Mouse (Mus musculus): ENCODE results near the gene Akt1. TPM values are rescaled to one million over a fixed set of nuclear protein-coding genes. Genes with fewer than 3 reads are reported as not detected.
A peak's percentile ranks its signal among the peaks of the same experiment; 100 is the strongest.

Gene Akt1
- total and polyA plus RNA-seq, 3 experiments: 149 to 207 (median 189) TPM

- under 1% methylated on average over 55 of the region's 56 CpGs for WGBS
- intact Hi-C loops (cut with DNase I): loop anchor here (5.0 kb wide), 1 partner anchor 128 kb away; no protein-coding TSS in a partner anchor
- H3K4me3 ChIP-seq: peak within 1 kb of the TSS; percentile 60
- peak within 1 kb of the TSS; percentile 80 for H3K9ac ChIP-seq (ENCODE audit: low read depth, low read length)
- no peaks in the 10 kb centered on the region for H3K36me3 ChIP-seq (ENCODE audit: control insufficient read depth, insufficient read depth, low read length)
- H3K27ac ChIP-seq: peak within 1 kb of the TSS; percentile 97
- DNase-seq: peak; percentile 79 to 86
- no peaks in the 10 kb centered on the region for H3K79me2 ChIP-seq (replicated peaks; ENCODE audit: control insufficient read depth, insufficient read depth, low read length)
- TF ChIP-seq EP300 (IDR thresholded peaks at IDR 0.05; ENCODE audit: insufficient read depth, low read depth, low read length) (0 out of 2 replicates have a peak, but pooled peaks have one; percentile 50), CTCF (IDR thresholded peaks at IDR 0.05) (0 out of 2 replicates have a peak, but pooled peaks have one; percentile 12), POLR2A (IDR thresholded peaks at IDR 0.05; ENCODE audit: insufficient read depth, low read depth, low read length) (peak; percentile 85)
- peaks cover 14% of the 10 kb centered on the region for H3K4me1 ChIP-seq (ENCODE audit: control insufficient read depth, insufficient read depth, low read length)
- no peaks in the 10 kb centered on the region for H3K27me3 ChIP-seq (ENCODE audit: control insufficient read depth, insufficient read depth, low read length)
These were observed 54.9 kb downstream of the Akt1 start, which contains the start of gene Adssl1 for GRCm38 (mm10) chr12:112619686-112620353. Gene Adssl1, plus strand, starts transcription at chr12:112620045.

- H3K9ac ChIP-seq (ENCODE audit: low read depth, low read length): peak overlapping the region; percentile 80
- H3K79me2 ChIP-seq (replicated peaks; ENCODE audit: control insufficient read depth, insufficient read depth, low read length): no peaks in the 10 kb centered on the region
- peak; percentile 70 to 78 for DNase-seq
- peak overlapping the region; percentile 97 for H3K27ac ChIP-seq
- TF ChIP-seq EP300 (IDR thresholded peaks at IDR 0.05; ENCODE audit: insufficient read depth, low read depth, low read length): peak; percentile 70
- TF ChIP-seq CTCF (IDR thresholded peaks at IDR 0.05): no peak
- peak; percentile 92 for TF ChIP-seq POLR2A (IDR thresholded peaks at IDR 0.05; ENCODE audit: insufficient read depth, low read depth, low read length)
- peak overlapping the region; percentile 60 for H3K4me3 ChIP-seq
- H3K27me3 ChIP-seq (ENCODE audit: control insufficient read depth, insufficient read depth, low read length): no peaks in the 10 kb centered on the region
- no peaks in the 10 kb centered on the region for H3K36me3 ChIP-seq (ENCODE audit: control insufficient read depth, insufficient read depth, low read length)
- peaks cover 14% of the 10 kb centered on the region for H3K4me1 ChIP-seq (ENCODE audit: control insufficient read depth, insufficient read depth, low read length)
- intact Hi-C loops (cut with DNase I): loop anchor here (5.0 kb wide), 1 partner anchor 127 kb away; no protein-coding TSS in a partner anchor
- 28% methylated on average over 13 of the region's 13 CpGs for WGBS
These were observed 55.6 kb downstream of the Akt1 start for GRCm38 (mm10) chr12:112618981-112619685.

GRCm38 (mm10) chr12:112617898-112618380 lies 56.7 kb downstream of the Akt1 start:
- WGBS: 7% methylated on average over 8 of the region's 8 CpGs
- no peaks in the 10 kb centered on the region for H3K27me3 ChIP-seq (ENCODE audit: control insufficient read depth, insufficient read depth, low read length)
- H3K36me3 ChIP-seq (ENCODE audit: control insufficient read depth, insufficient read depth, low read length): no peaks in the 10 kb centered on the region
- no peak overlapping the region for H3K4me3 ChIP-seq
- TF ChIP-seq EP300 (IDR thresholded peaks at IDR 0.05; ENCODE audit: insufficient read depth, low read depth, low read length) (peak; percentile 82), CTCF (IDR thresholded peaks at IDR 0.05) (peak; percentile 84), POLR2A (IDR thresholded peaks at IDR 0.05; ENCODE audit: insufficient read depth, low read depth, low read length) (peak; percentile 25; the same call in 1 of the 2 replicates)
- no peak overlapping the region for H3K9ac ChIP-seq (ENCODE audit: low read depth, low read length)
- H3K27ac ChIP-seq: peak overlapping the region; percentile 97
- intact Hi-C loops (cut with DNase I): loop anchor here (5.0 kb wide), 1 partner anchor 126 kb away; no protein-coding TSS in a partner anchor
- H3K79me2 ChIP-seq (replicated peaks; ENCODE audit: control insufficient read depth, insufficient read depth, low read length): no peaks in the 10 kb centered on the region
- peaks cover 9% of the 10 kb centered on the region for H3K4me1 ChIP-seq (ENCODE audit: control insufficient read depth, insufficient read depth, low read length)
- DNase-seq: peak; percentile 76 to 82

GRCm38 (mm10) chr12:112617184-112617583 lies 57.5 kb downstream of the Akt1 start:
- Histone ChIP-seq H3K9ac (ENCODE audit: low read depth, low read length) (no peak overlapping the region), H3K27me3 (ENCODE audit: control insufficient read depth, insufficient read depth, low read length) (no peaks in the 10 kb centered on the region), H3K27ac (peak overlapping the region; percentile 97), H3K4me3 (no peak overlapping the region), H3K4me1 (ENCODE audit: control insufficient read depth, insufficient read depth, low read length) (peaks cover 9% of the 10 kb centered on the region), H3K36me3 (ENCODE audit: control insufficient read depth, insufficient read depth, low read length) (no peaks in the 10 kb centered on the region), H3K79me2 (replicated peaks; ENCODE audit: control insufficient read depth, insufficient read depth, low read length) (no peaks in the 10 kb centered on the region)
- WGBS: 41% methylated on average over 11 of the region's 11 CpGs
- DNase-seq: peak in 1 of 2 experiments; percentile 57
- TF ChIP-seq EP300 (IDR thresholded peaks at IDR 0.05; ENCODE audit: insufficient read depth, low read depth, low read length): no peak
- TF ChIP-seq POLR2A (IDR thresholded peaks at IDR 0.05; ENCODE audit: insufficient read depth, low read depth, low read length): 0 out of 2 replicates have a peak, but pooled peaks have one; percentile 10
- intact Hi-C loops (cut with DNase I): loop anchor here (5.0 kb wide), 1 partner anchor 125 kb away; no protein-coding TSS in a partner anchor

GRCm38 (mm10) chr12:112616668-112617067 lies 58.0 kb downstream of the Akt1 start:
- intact Hi-C loops (cut with DNase I): loop anchor here (5.0 kb wide), 1 partner anchor 124 kb away; no protein-coding TSS in a partner anchor
- no peaks in the 10 kb centered on the region for H3K36me3 ChIP-seq (ENCODE audit: control insufficient read depth, insufficient read depth, low read length)
- H3K4me1 ChIP-seq (ENCODE audit: control insufficient read depth, insufficient read depth, low read length): peaks cover 9% of the 10 kb centered on the region
- no peak for DNase-seq
- 65% methylated on average over 9 of the region's 9 CpGs for WGBS
- no peak overlapping the region for H3K9ac ChIP-seq (ENCODE audit: low read depth, low read length)
- H3K27me3 ChIP-seq (ENCODE audit: control insufficient read depth, insufficient read depth, low read length): no peaks in the 10 kb centered on the region
- TF ChIP-seq POLR2A (IDR thresholded peaks at IDR 0.05; ENCODE audit: insufficient read depth, low read depth, low read length) (no peak), EP300 (IDR thresholded peaks at IDR 0.05; ENCODE audit: insufficient read depth, low read depth, low read length) (no peak), CTCF (IDR thresholded peaks at IDR 0.05) (no peak)
- H3K79me2 ChIP-seq (replicated peaks; ENCODE audit: control insufficient read depth, insufficient read depth, low read length): no peaks in the 10 kb centered on the region
- H3K4me3 ChIP-seq: no peak overlapping the region
- H3K27ac ChIP-seq: no peak overlapping the region
